Mouse (Mus musculus) myocyte (in vitro differentiated cells): Measurements from ENCODE around the gene C1qb.

Source experiments
- CEBPB ChIP-seq: IDR thresholded peaks from 2 replicates; pipeline ENCODE4 v1.6.1; 2011; ENCODE audit warnings: mild to moderate bottlenecking, moderate library complexity; ENCODE audit not compliant: poor library complexity, insufficient read depth, severe bottlenecking
- MAX ChIP-seq: IDR thresholded peaks from one replicate; pipeline ENCODE4 v1.6.1; 2011; ENCODE audit warnings: low read depth, mild to moderate bottlenecking, control low read depth
- MYOD1 ChIP-seq, 3 experiments: IDR thresholded peaks; one replicate each; pipeline ENCODE4 v1.6.1; 2011; ENCODE audit warnings: control low read depth in 2 of 3, low read depth in 2 of 3, mild to moderate bottlenecking in 2 of 3, moderate library complexity in 1 of 3; ENCODE audit not compliant: insufficient read length in 2 of 3, control insufficient read depth in 1 of 3
- MYOG ChIP-seq, 3 experiments: IDR thresholded peaks; one replicate each; pipeline ENCODE4 v1.6.1; 2011; ENCODE audit warnings: control low read depth in 2 of 3, low read depth in 2 of 3, mild to moderate bottlenecking in 2 of 3; ENCODE audit not compliant: insufficient read length in 2 of 3, control insufficient read depth in 1 of 3, insufficient read depth in 1 of 3
- POLR2A ChIP-seq: IDR thresholded peaks from one replicate; pipeline ENCODE4 v1.6.1; 2011; ENCODE audit warnings: low read depth, mild to moderate bottlenecking, control low read depth, moderate library complexity; ENCODE audit not compliant: insufficient read length
- POLR2AphosphoS2 ChIP-seq: IDR thresholded peaks from one replicate; pipeline ENCODE4 v1.6.1; 2011; ENCODE audit warnings: low read depth, control low read depth; ENCODE audit not compliant: insufficient read length
- SRF ChIP-seq: IDR thresholded peaks from one replicate; pipeline ENCODE4 v1.6.1; 2011; ENCODE audit warnings: low read depth; ENCODE audit not compliant: control insufficient read depth, insufficient read length
- USF1 ChIP-seq: IDR thresholded peaks from one replicate; pipeline ENCODE4 v1.6.1; 2011; ENCODE audit warnings: low read depth, mild to moderate bottlenecking, control low read depth, moderate library complexity

GRCm38 (mm10) chr4:136862411-136862810 lies 23.6 kb downstream of the C1qb start:
- TF ChIP-seq POLR2A (no peak), CEBPB (no peak), MYOD1 (IDR thresholded peaks at IDR 0.05; ENCODE audit: control insufficient read depth in 1 of 3, insufficient read length in 2 of 3, low read depth in 2 of 3) (no peak), USF1 (no peak), MYOG (IDR thresholded peaks at IDR 0.05; ENCODE audit: control insufficient read depth in 1 of 3, insufficient read depth in 1 of 3, insufficient read length in 2 of 3, low read depth in 2 of 3) (no peak), MAX (no peak), POLR2AphosphoS2 (no peak), SRF (no peak)
